Mouse (Mus musculus) gastrocnemius, adult 2 months (tissue): Measurements from ENCODE around the gene Fndc1. TPM values are rescaled to one million over a fixed set of nuclear protein-coding genes. Genes with fewer than 3 reads are reported as not detected.

ENCODE experiments used
- DNase-seq: peaks from one replicate; pipeline ENCODE4 v3.0.0; 2022
- H3K27ac ChIP-seq: fragments of 200-600 bp; 2 replicates; pipeline ENCODE4 v1.8.1; 2022; ENCODE audit warnings: mild to moderate bottlenecking
- H3K4me3 ChIP-seq: fragments of 200-600 bp; 2 replicates; pipeline ENCODE4 v1.8.1; 2022; ENCODE audit warnings: mild to moderate bottlenecking, moderate library complexity
- CTCF ChIP-seq: fragments of 200-600 bp; IDR thresholded peaks from 2 replicates; pipeline ENCODE4 v1.8.1; 2022; ENCODE audit warnings: antibody characterized with exemption, mild to moderate bottlenecking, moderate library complexity
- intact Hi-C: fragments of 180-260 bp; cut with DNase I; formaldehyde crosslinking; loops from one replicate; pipeline ENCODE4 v1.15.1; 2025
- total RNA-seq, 2 experiments: library from RNA; stranded (reverse); gene quantifications; 2 replicates each; pipeline ENCODE4 v1.2.3; 2021

Fndc1 gene
- total RNA-seq, 2 experiments from 2014 or later = 22.2 to 46.4 TPM

DNA sequence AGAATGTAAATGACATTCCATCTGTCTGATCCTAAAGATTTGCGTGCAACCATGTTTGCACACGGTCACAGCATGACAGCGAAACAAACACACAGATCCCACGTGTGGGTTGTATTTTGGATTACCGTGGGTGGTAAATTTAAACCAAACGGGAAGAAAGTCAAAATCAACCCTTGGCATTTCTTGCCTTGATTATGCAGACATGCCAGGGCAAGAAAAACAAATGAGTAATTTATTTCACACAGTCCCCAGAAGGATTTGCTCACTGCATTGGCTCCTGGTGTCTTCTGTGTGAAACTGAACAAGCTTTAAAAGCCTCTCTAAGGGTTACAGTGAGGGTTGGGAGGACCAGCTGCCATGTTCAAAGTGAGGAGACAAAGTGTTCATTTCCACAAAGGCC, 22.0 kb downstream of the Fndc1 start:
- TF ChIP-seq CTCF = no peak
- DNase-seq = no peak
- intact Hi-C loops = no loop called here
- H3K27ac ChIP-seq = no peak overlapping the region
- H3K4me3 ChIP-seq = no peak overlapping the region

GRCm38 (mm10) chr17:7802483-7802882, 24.6 kb downstream of the Fndc1 start:
- TF ChIP-seq CTCF = no peak
- Histone ChIP-seq H3K4me3 (peak overlapping the region; percentile 49), H3K27ac (peak overlapping the region; percentile 62)
- intact Hi-C loops = no loop called here
- peak; percentile 47 for DNase-seq

DNA sequence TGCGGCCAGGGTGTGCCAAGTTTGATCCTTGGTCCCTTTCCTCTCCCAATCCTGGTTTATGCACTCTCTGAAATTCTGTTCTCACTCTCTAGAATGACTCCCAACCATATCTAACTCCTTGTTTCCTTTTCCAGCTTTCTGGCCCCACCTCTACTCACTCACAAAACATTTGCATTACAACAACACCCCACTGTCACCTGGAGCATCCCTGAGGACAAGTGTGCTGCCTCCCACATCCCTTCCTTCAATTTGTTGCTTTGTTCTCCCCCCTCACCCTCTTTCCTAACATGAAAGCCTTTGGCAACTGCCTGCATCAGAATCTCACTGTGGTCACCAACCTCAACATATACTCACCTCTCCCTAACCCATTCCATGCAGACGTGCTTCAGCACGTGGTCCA, 27.2 kb downstream of the Fndc1 start:
- intact Hi-C loops = no loop called here
- no peak overlapping the region for H3K4me3 ChIP-seq
- no peak for TF ChIP-seq CTCF
- H3K27ac ChIP-seq = no peak overlapping the region
- DNase-seq = no peak

DNA sequence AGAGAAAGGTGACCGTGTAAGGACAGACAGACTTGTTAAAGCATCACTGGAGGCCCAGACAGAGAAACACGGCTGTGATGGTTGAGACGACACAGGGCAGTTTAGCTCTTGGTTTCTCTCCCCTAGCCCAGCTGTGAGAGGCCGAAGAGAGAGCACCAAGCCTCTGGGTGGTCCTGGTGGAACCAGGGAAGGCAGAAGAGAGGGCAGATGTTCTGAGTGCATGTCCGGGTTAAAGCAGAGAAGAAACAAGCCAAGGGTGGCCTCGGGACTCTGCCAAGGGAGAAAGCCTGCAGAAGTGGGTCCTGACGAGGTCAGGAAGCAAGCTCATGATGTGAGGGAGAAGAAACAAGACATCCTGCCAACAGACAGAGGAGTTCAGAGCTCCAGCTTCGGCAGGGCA, 31.5 kb downstream of the Fndc1 start:
- TF ChIP-seq CTCF = no peak
- Histone ChIP-seq H3K27ac (peak overlapping the region; percentile 63), H3K4me3 (no peak overlapping the region)
- intact Hi-C loops = no loop called here
- DNase-seq = no peak

- no peak for DNase-seq
- Histone ChIP-seq H3K27ac (peak overlapping the region; percentile 63), H3K4me3 (no peak overlapping the region)
- intact Hi-C loops = no loop called here
- TF ChIP-seq CTCF = no peak
These were observed 31.9 kb downstream of the Fndc1 start for GRCm38 (mm10) chr17:7795168-7795567.

GRCm38 (mm10) chr17:7794093-7794492, 33.0 kb downstream of the Fndc1 start:
- H3K27ac ChIP-seq = peak overlapping the region; percentile 38; the same call in 1 of the 2 replicates
- intact Hi-C loops = no loop called here
- peak; percentile 62 for DNase-seq
- H3K4me3 ChIP-seq = no peak overlapping the region
- no peak for TF ChIP-seq CTCF

GRCm38 (mm10) chr17:7790512-7790911, 36.6 kb downstream of the Fndc1 start:
- no peak for DNase-seq
- Histone ChIP-seq H3K4me3 (no peak overlapping the region), H3K27ac (no peak overlapping the region)
- intact Hi-C loops = no loop called here
- TF ChIP-seq CTCF = no peak

GRCm38 (mm10) chr17:7774101-7774500, 53.0 kb downstream of the Fndc1 start:
- DNase-seq = no peak
- no peak overlapping the region for H3K27ac ChIP-seq
- no peak overlapping the region for H3K4me3 ChIP-seq
- intact Hi-C loops = no loop called here
- no peak for TF ChIP-seq CTCF

GRCm38 (mm10) chr17:7759786-7760185, 67.3 kb downstream of the Fndc1 start:
- intact Hi-C loops = no loop called here
- Histone ChIP-seq H3K27ac (no peak overlapping the region), H3K4me3 (no peak overlapping the region)
- no peak for DNase-seq
- TF ChIP-seq CTCF = no peak

- Histone ChIP-seq H3K27ac (peak overlapping the region; percentile 63), H3K4me3 (no peak overlapping the region)
- no peak for TF ChIP-seq CTCF
- peak; percentile 46 for DNase-seq
- intact Hi-C loops = no loop called here
These were observed 72.1 kb downstream of the Fndc1 start for GRCm38 (mm10) chr17:7755001-7755400.

DNA sequence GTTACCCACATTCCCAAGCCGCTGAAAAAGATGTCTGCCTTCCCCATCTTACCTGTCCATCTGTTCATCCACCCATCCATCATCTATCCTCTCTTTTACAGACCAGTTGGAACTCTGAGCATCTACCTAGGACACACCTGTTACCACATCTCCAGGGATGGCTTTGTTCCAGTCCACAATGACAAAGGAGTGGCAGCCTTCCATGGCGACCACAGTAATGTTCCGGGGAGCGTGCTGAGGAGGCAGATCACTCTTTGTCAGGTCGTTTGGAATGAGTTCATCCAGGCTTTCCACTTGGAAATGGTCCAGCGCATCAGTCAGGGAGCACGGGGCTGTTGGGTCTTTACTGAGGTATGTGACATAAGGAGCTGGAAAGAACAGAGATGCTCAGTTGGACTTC, 73.7 kb downstream of the Fndc1 start:
- H3K27ac ChIP-seq = no peak overlapping the region
- intact Hi-C loops = no loop called here
- DNase-seq = no peak
- TF ChIP-seq CTCF = no peak
- no peak overlapping the region for H3K4me3 ChIP-seq

- no peak for DNase-seq
- Histone ChIP-seq H3K27ac (peak overlapping the region; percentile 63), H3K4me3 (no peak overlapping the region)
- no peak; the same call in 1 of the 2 replicates for TF ChIP-seq CTCF
- intact Hi-C loops = no loop called here
These were observed 77.9 kb downstream of the Fndc1 start for GRCm38 (mm10) chr17:7749051-7749815.

- no peak overlapping the region for H3K4me3 ChIP-seq
- no peak for TF ChIP-seq CTCF
- H3K27ac ChIP-seq = no peak overlapping the region
- intact Hi-C loops = no loop called here
- DNase-seq = no peak
These were observed 80.3 kb downstream of the Fndc1 start for GRCm38 (mm10) chr17:7746841-7747240.

GRCm38 (mm10) chr17:7744976-7745375, 82.1 kb downstream of the Fndc1 start:
- H3K4me3 ChIP-seq = no peak overlapping the region
- no peak overlapping the region for H3K27ac ChIP-seq
- no peak for DNase-seq
- intact Hi-C loops = no loop called here
- TF ChIP-seq CTCF = no peak
